Mouse (Mus musculus): ENCODE measurements around the gene Fras1. TPM values are rescaled to one million over a fixed set of nuclear protein-coding genes. Genes with fewer than 3 reads are reported as not detected.

Fras1 gene
- polyA plus RNA-seq, 1 experiment from 2014 or later = 3.6 TPM

DNA sequence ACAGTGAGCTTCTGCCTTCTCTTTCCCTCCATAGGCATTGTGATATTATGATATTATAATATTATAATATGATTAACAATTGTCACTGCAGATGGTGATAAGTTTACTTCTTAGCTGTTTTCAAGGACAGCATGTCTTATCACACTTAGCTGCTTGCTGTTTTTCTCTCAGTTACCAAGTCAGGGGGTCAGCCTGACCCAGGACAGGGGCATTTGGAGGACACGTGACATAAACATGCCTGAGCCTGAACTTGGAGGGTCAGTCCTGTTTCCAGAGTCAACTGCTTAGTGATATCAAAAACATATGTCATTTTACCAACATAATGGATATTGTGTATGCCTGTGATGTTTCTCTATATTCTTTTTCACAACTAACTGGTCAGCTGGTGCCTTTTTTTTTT, 453.4 kb downstream of the Fras1 start:
- Histone ChIP-seq H3K4me1 (ENCODE audit: control insufficient read depth, insufficient read depth, low read length) (no peaks in the 10 kb centered on the region), H3K4me2 (ENCODE audit: low read length) (no peak overlapping the region), H3K36me3 (ENCODE audit: control insufficient read depth, insufficient read depth, low read length) (no peaks in the 10 kb centered on the region), H3K4me3 (ENCODE audit: low read depth, low read length) (no peak overlapping the region), H3K27ac (ENCODE audit: low read depth, low read length) (no peak overlapping the region), H3K9ac (ENCODE audit: low read length) (no peak overlapping the region), H3K27me3 (replicated peaks; ENCODE audit: control insufficient read depth, insufficient read depth, low read length) (no peaks in the 10 kb centered on the region), H3K9me3 (replicated peaks; ENCODE audit: control insufficient read depth, low read length) (no peaks in the 10 kb centered on the region)
- 93% methylated on average over 1 of the region's 1 CpGs for WGBS
- ATAC-seq (no peak), DNase-seq (ENCODE audit: low spot score) (no peak)

Other genes with a start within 250 kb of the Fras1 start
- gene Cnot6l, start 209.8 kb upstream of the Fras1 start, polyA plus RNA-seq (2014; fragmentation: Nextera tagmentation; extraction: Ambion mirVana) = 11.5 and 15.3 TPM in 2 replicates
- 16.8 TPM in 2 replicates for gene Mrpl1, start 164.5 kb upstream of the Fras1 start, polyA plus RNA-seq (2014; fragmentation: Nextera tagmentation; extraction: Ambion mirVana)